Mouse (Mus musculus): ENCODE results near the gene Hoxd8.

The Hoxd8 gene

DNA sequence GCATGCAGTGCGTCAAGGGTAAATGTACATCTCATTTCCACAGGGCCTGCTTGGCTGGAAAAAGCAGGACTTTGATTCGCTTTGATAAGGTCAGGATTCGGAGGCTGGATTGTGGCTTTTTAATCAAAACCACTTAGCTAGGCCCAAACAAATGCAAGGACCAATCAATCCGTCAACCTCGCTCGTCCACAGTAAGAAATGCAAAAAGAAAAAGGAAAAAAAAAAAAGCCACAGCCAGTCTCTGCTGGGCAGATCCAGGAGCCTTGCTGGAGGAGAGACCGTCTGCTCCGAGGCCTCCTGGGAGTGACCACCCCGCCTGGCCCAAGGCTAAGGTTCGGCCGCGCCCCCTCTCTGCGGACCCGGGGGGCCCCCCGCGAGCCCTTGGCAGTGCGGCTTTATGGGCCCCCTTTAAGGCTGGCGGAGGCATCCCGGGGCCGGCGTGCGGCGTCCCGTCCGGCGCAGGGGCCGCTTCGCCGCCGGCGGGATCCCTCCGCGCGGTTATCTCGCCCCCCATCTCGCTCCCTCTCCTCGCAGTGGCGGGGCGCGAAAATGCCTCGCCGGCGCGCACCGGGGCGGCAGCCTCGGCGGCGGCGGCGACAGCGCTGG, at the start of gene Hoxd8:
Gene Hoxd8, plus strand, starts transcription at position 223 of the 606 bp plus-strand sequence.
- no peak for DNase-seq (ENCODE audit: low read depth, low spot score)

DNA sequence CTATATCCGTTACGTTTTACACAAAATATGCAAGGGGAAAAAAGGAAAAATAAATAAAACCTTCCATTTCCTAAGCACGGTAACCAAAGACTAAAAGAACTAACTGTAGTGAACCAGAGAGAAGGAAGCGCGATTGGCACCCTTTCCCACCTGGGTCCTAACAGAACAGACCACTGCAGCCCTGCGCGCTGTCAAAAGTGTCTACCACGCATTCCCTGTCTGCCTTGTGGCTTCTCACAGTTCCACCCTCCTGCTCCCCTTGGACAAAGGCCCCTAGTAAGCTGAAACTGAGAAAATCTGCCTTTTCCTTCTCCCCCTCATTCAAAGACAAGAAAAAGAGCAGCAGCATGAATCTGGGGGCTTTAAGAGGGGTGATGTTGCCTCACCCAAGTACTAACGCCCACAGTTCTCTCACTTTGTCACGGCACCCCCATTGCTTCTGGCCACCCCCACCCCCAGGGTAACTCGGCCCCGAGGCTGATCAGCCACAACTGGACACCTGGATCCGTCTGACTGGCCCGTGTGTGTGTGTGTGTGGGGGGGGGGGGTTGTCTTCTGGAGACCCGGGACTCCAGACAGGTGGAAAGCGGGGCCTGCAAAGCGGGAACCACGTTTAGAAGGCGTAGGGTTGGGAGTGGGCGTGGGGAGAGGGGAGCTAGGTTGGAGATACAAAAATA, 49.5 kb upstream of the Hoxd8 start:
- DNase-seq (ENCODE audit: low read depth, low spot score), result no peak

DNA sequence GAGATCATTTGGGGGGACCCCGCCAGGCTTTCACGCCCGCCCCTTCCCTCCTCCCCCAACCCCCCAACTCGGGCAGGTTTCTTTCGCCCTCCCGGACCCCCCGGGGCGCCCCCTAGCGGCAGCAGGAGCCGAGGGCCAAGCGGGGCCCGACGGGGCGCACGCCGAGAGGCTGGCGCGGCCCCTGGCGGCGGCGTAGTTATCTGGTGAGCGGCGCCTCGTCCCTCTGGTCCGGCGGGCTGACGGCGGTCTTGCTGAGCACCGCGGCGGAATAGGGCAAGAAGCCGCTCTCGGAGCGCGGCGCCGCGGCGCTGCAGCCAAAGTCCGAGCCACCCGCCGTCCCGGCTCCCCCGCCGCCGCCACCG, 49.0 kb upstream of the Hoxd8 start:
- no peak for DNase-seq (ENCODE audit: low read depth, low spot score)

DNA sequence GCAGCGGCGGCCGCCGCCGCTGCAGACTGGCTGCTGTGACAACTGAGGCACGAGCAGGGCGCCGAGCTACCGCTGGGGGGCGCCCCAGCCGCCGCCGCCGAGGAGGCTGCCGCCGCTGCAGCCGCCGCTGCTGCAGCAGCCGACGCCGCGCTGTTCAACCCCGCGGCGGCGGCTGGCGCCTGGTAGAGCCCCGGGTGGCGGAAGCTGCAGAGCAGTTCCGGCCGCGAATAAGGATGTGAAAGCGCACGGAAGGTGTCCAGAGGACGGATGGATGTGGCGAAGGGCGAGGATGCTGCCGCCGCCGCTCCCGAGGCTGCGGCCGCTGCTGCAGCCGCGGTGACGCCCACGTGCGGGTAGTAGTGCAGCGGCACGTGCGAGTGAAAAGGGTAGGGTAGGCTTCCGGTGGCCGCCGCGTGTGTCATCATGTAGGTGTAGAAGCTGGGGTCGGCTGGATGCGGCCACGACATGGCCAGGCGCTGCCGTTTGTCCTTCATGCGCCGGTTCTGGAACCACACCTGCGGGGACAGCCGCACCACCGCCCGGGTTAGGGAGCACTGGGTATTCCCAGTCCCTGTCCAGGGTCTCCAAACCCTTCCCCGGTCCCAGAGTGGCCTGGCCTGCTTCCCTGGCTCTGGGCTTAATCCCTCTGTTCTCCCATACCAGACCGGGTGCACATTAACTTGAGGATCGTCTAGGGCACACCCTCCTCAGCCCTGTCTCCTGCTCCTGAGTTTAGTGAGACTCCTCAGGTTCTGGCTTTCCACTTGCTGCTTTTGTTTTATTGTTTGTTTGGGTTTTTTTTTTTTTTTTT, 48.4 kb upstream of the Hoxd8 start:
- no peak for DNase-seq (ENCODE audit: low read depth, low spot score)

DNA sequence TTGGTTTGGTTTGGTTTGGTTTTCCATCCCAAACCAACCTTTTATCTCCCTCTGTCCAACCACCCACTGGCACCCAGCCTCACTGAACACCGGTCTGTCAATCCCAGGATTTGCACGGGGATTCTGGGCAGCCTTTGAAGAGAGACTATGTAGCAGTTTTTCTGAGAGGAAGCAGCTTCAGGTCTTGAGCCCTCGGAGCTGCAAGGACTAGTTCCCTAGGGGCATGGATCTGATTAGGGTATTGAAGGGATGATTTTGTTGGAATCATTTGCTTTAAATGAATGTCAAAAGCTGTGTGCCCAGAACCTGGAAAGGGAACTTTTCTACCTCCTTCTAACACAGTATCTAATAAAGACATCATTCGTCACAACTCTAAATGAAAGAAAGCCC, 47.8 kb upstream of the Hoxd8 start:
- DNase-seq (ENCODE audit: low read depth, low spot score), result no peak

DNA sequence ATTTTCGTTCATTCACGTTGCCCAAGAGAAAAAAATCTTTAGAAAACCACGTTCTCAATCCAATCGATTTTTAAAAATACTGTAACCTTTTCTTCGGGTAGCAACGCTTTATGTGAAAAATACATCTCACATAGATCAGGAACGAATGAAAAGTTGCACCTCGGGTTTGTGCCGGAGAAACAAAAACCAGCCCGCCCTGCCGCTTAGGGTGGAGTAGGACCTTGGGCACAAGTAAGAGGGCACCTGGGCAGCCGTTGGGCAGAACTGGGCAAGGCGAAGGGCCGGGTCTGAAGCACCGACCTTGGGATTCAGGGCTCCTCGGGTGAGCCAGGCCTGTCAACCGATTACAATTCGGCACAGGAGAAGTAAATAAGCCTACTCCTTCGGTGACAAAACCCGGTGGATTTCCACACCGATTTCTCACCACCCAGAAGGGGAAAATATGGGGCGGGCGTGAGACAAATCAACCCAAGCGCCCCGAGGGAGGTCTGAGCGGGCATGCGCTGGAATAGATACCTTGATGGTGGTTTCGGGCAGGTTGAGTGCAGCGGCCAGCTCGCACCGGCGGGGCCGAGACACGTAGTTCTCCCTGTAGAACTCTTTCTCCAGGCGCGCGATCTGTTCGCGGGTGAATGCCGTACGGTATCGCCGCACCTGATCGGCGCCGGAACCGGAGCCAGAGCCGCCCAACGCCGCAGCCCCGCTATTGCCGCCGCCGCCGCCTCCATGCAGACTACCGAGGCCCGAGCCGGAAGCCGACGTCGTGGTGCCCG, 47.0 kb upstream of the Hoxd8 start:
- DNase-seq (ENCODE audit: low read depth, low spot score), result no peak

DNA sequence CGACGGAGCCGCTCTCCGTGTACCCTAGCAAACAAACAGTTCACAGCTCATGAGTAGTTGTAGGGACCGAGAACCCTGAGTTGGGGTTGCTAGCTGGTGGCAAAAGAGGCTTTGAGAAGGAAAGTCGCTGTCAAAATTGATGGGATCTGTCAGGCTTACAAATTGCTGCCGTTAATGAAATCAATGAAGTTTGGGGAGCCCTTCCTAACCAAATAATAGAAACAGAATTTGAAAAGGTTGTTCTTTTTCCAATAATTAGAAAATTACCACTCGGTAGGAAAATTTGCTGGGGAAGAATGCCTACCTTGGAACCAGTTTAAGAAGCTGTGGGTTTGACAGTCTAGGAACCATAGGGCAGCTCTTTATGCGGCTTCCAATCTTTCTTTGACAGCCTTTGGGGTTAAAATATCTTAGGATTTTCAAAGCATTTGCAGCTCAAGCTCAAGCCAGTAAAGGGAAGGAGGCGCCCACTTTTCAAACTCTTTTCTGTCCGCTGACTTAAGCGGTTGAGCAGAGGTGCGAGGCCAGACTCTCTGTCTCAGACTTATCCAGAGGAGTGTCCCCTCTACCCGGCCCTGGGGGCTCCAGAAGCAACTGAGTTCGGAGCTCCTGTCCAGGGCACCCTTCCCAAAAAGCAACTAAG, 46.3 kb upstream of the Hoxd8 start:
- DNase-seq (ENCODE audit: low read depth, low spot score), result no peak

DNA sequence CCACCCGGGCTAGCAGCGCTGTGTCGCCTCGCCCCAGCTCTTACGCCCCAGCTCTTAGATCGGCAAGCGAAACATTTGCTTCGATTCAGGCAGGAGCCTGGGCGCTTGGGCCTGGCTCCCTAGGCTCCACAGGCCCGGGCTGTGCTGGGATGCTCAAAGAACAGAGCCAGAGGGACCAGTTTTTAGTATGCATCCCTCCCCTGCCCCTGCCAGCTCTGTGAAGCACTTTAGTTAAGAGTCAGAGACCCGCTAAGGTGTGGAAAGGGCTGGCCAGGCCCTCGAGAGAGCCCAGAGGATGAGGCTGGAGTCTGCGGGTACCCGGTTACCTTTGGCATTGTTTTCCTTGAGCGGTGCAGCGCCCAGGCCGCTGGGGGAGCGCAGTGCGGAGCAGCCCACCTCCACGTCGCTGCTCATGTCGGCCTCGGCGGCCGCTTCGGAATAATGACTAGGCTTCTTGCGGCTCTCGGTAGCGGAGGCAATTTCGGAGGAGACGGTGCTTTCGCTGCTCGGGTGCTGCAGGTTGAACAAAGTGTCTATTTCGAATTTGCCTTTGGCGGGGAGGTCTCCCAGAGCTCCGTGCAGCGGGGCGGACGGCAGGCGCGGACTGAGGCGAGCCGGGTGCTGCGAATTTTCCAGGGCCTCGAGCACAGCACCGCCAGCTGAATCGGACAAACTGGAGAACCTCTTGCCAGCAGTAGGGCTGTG, 45.6 kb upstream of the Hoxd8 start:
- DNase-seq (ENCODE audit: low read depth, low spot score), result no peak

DNA sequence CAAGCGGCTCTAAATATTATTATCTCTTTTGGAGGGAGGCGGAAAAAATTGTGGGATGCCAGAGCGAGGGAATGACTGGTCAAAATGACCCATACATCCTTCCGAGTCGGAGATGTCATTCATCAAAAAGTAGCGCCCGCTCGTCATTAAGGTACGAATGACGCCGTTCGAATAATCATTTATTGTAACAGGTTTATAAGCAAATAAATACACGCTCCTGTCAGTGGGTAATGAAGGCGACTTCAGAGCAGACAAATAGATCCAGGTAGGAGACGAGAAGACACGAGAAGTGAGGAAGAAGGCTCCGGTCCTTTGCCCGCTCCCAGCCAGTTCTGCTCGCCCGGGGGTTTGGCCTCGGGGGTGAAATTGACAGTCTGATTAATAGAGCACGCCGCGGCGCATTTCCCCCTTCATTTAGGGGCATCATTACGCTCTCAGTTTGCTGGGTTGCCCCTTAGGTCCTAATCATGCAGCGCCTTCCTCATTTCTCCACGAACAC, 44.9 kb upstream of the Hoxd8 start, which contains the start of gene Evx2:
Gene Evx2, minus strand, starts transcription at position 51 of the 499 bp plus-strand sequence.
- DNase-seq (ENCODE audit: low read depth, low spot score), result no peak

DNA sequence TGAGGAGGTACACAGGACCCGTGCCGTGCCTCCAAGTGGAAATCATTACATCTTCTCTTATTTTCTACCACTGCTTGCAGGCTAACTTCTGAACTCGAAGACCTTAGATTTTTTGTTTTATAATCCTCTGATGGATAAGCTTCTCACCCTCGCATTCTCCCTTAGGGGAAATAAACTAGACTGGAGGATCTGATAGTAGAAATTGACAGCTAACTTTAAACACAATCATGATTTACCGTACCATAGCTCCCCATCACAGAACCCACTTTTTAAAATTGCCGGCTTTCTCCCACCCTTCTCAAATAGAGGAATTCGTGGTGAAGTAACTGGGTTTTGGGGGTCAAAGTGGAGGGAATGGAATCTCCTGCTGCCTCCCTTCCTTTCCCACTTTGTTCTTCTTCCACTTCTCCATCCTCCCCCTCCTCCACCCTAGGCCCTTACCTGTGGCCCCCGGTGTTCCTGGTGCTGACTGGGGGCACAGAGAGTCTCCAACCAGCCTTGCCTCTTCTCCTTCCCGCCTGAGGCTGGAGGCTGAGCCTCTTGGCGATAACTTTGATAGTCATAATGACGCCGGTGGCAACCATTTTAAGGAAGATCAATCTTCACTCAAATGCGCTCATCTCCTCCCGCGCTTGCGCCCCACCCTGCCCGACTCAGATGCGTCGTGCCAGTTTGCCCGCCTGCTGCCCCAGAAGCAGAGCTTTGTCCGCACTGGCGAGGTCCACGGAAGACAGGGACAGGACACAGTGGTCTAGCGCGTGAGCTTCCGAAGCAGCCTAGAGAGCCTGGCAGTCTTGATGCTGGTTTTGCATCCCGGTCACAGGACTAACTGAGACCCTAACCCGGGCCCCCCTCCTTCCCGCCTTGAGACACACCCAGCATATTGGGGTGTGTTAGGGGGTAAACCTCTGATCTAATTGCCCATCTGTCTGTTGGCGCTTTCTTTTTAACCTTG, 43.7 kb upstream of the Hoxd8 start:
- DNase-seq (ENCODE audit: low read depth, low spot score), result no peak

DNA sequence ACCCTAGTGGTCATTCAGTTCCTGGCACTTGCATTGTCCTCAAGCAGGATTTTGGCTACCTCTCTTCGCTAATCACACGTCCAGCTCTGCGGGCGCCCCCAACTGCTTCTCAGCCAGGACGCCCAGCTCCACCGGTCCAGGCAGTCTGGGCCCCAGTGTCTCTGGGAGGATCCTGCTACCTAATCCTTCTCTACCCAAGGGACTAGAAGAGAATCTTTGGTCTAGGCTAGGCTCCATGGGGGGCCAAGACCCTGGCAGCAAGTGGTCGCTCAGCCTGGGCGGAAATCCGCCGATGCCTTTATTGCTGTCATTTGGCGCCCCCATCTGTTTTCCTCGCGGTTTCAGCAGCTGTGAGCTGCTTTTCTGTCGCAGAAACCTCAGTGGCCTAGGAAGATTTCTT, 42.7 kb upstream of the Hoxd8 start:
- no peak for DNase-seq (ENCODE audit: low read depth, low spot score)

DNA sequence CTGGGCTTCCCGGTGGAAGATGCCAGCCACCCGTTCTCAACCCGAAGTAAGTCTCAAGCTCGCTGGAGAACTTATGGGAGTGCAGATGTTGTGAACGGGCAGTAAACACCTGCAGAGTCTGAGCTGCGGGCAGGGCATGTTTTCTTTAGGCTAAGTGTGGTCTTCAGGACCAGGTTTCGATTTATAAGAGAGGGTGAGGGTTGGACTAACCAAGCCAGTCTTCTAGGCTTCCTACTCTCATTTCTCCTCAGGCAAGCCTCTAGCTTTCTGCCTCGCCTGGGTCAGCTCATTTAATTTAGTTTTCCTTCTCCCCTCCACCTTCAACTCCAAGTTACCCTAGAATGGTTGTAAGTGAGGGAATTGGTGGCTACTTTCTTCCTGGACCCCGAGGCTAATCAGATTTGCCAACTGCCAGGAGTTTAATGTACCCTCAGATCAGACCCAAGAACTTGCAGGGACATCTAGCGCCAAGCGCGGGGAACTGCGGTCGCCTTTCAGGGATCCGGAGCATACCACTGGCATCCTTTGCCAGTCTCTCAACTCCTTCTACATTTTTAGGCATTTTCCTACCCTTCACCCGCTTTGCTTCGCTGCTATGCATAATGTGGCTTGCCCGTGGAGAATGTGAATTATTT, 41.0 kb upstream of the Hoxd8 start:
- peak; percentile 53 for DNase-seq (ENCODE audit: low read depth, low spot score)

DNA sequence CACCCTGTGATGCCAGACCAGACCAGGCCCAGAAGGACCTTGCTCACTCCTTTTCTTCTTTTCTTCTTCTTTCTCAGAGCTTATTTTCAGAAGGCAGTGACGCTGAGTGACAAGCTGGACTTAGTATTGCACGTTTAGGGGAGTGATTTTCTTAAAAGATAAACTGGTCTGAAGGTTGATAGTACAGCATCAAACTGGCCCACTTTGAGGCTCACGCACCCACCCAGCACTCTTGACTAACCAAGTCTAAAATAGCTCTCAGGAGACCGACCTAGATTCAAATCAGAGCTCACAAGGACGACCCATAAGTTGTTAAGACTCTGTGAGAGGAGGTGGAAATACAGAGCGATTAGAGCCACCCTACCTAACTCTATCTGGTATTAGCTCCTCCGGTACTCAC, 38.0 kb upstream of the Hoxd8 start:
- DNase-seq (ENCODE audit: low read depth, low spot score), result no peak

DNA sequence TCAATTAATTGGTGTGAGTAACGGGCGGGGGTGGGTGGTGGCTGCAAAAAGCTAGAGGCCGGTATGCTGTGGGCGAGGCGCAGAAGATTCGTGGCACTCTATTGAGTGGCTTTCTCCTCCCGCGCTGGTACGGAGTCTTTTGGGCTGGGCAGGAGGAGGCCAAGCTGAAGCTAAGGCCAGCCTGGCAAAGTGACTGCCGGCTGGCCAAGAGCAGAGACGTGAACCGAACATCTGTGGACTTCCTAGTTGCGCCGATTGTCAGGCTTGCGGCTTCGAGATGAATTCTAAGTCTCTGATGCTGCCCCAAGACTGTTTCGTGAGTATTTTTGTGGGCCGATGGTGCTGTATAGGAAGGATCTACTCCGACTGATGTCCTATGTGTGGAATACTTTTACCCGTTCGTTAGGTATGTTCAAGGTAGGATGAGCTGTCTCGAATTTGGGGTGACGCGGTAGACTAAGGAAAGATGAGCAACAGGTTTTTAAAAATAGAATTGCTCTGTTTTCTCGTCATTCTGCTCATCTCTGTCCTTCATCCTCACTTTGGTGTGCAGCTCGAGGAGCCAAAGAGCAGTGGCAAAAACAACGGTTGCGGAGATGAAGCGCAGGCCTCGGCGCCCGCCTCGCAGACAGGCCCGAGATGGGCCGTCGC, 37.1 kb upstream of the Hoxd8 start:
- no peak for DNase-seq (ENCODE audit: low read depth, low spot score)

DNA sequence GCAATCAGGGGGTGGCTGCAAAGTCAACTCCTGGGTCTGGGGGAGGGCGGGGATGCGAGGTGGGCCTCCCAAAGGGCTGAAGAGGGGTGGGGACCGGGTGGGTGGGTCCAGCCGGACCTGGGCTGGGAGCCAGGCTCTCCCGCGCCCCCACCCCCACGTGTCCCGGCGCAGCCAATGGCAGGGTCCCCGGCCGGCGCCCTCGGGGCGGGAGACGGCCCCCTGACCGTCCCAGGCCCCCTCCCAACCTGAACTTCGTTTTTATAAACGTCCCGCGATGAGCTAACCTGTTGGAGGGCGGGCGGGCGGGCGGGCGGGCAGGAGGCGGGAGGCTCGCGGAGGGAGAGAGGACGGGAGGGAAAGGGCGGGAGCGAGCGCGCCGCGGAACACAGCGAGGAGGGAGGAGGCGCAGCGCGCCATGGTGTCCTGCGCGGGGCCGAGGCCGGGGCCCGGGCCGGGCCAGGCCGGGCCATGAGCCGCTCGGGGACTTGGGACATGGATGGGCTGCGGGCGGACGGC, 36.5 kb upstream of the Hoxd8 start, which contains the start of gene Hoxd13:
Gene Hoxd13, plus strand, starts transcription at position 469 of the 516 bp plus-strand sequence.
- DNase-seq (ENCODE audit: low read depth, low spot score), result no peak

DNA sequence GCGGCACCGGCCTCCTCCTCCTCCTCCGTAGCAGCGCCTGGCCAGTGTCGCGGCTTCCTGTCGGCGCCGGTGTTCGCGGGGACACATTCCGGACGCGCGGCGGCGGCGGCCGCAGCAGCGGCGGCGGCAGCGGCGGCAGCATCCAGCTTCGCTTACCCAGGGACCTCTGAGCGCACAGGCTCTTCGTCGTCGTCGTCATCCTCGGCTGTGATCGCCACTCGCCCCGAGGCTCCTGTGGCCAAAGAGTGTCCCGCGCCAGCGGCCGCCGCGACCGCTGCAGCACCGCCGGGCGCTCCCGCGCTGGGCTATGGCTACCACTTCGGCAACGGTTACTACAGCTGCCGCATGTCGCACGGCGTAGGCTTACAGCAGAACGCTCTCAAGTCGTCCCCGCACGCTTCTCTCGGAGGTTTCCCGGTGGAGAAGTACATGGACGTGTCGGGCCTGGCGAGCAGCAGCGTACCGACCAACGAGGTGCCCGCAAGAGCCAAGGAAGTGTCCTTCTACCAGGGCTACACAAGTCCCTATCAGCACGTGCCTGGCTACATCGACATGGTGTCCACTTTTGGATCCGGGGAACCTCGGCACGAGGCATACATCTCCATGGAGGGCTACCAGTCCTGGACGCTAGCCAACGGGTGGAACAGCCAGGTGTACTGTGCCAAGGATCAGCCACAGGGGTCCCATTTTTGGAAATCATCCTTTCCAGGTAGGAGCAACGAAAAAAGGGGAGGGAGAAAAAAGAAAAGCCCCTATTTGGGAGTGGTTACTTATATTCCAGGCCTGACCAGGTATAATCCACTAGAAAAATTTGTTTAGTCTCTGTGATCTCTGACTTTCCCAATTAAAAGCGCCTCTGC, 35.8 kb upstream of the Hoxd8 start:
- no peak for DNase-seq (ENCODE audit: low read depth, low spot score)

DNA sequence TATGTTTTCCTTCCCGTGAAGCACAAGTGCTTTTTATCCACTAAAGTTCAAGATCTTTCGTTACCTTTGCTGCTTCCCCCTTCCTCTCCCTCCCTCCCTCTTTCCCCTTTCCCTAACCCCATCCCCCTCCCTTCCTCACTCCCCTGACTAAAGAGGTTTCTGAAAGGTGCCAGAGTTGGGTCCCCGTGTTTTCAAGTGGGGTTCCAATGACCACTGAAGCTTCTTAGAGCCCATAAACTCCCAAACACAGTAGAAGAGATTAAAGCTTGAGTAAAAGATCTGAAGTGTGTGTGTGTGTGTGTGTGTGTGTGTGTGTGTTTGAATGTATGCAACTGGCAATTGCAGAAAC, 35.2 kb upstream of the Hoxd8 start:
- no peak for DNase-seq (ENCODE audit: low read depth, low spot score)
